Mouse (Mus musculus) Patski (cell line): ENCODE measurements around the gene Psmb4. TPM values are rescaled to one million over a fixed set of nuclear protein-coding genes. Genes with fewer than 3 reads are reported as not detected.
"Not testable (repeated sequence)": the region's sequence is repeated elsewhere in the genome, so short reads cannot be mapped to it uniquely, and the experiment has no call there.

Experiments
- ATAC-seq: fragments of 100-300 bp; one replicate; pipeline ENCODE4 v1.8.0; 2021
- CTCF ChIA-PET: fragments of 350-600 bp; sonication (Branson Sonifier 250); formaldehyde crosslinking; loops from one replicate; lab custom pipeline; 2022; ENCODE audit warnings: inconsistent platforms; lab: Charles Lee
- POLR2A ChIA-PET: fragments of 350-600 bp; sonication (Branson Sonifier 250); formaldehyde crosslinking; loops from one replicate; lab custom pipeline; 2022; ENCODE audit warnings: antibody characterized with exemption, inconsistent platforms; lab: Charles Lee
- DNase-seq: peaks from one replicate; pipeline ENCODE4 v3.0.0-alpha.2; 2011; ENCODE audit warnings: low read depth, low spot score
- H3K27me3 ChIP-seq: fragments of 371-371 bp; one replicate; pipeline ENCODE4 v1.5.1; 2021
- CTCF ChIP-seq: fragments of 100-300 bp; IDR thresholded peaks from one replicate; pipeline ENCODE4 v1.5.1; 2021
- in situ Hi-C: fragments of 300-500 bp; cut with MboI; formaldehyde crosslinking; loops from 3 replicates; pipeline ENCODE4 v1.11.1; 2018; ENCODE audit warnings: low pct_unique_long_range_greater_than_20kb, mixed read lengths
- polyA plus RNA-seq: library from polyadenylated mRNA; unstranded; gene quantifications from one replicate; pipeline ENCODE4 v1.2.3, GENCODE M21; 2021

Gene Psmb4
- polyA plus RNA-seq: 585 TPM

GRCm38 (mm10) chr3:94886316-94887224 lies at the start of gene Psmb4:
Psmb4 (minus strand) TSS chr3:94886961.
- TF ChIP-seq CTCF: no peak
- CTCF ChIA-PET: interaction anchor here (0.7 to 2.4 kb wide), 3 partner anchors 13 to 110 kb away, joined by 3 to 16 read pairs (median 3); no protein-coding TSS in a partner anchor

GRCm38 (mm10) chr3:94936147-94936546 lies 49.4 kb upstream of the Psmb4 start:
- in situ Hi-C loops, ATAC-seq, H3K27me3 ChIP-seq, DNase-seq, POLR2A ChIA-PET, CTCF ChIA-PET: not testable (repeated sequence)

More at GRCm38 (mm10) chr3:94886316-94887224, at the start of gene Psmb4:
- ATAC-seq (peak; percentile 79), DNase-seq (peak; percentile 68)
- POLR2A ChIA-PET: no interaction called here
- no peaks in the 10 kb centered on the region for H3K27me3 ChIP-seq
- in situ Hi-C loops: loop anchor here (10.0 kb wide), 1 partner anchor 108 kb away; no protein-coding TSS in a partner anchor

GRCm38 (mm10) chr3:94935332-94935731 lies 48.6 kb upstream of the Psmb4 start:
- ATAC-seq, POLR2A ChIA-PET, DNase-seq, in situ Hi-C loops, H3K27me3 ChIP-seq, CTCF ChIA-PET: not testable (repeated sequence)

GRCm38 (mm10) chr3:94934564-94934963 lies 47.8 kb upstream of the Psmb4 start:
- DNase-seq, POLR2A ChIA-PET, CTCF ChIA-PET, ATAC-seq, in situ Hi-C loops, H3K27me3 ChIP-seq: not testable (repeated sequence)

GRCm38 (mm10) chr3:94933604-94934003 lies 46.8 kb upstream of the Psmb4 start:
- DNase-seq, H3K27me3 ChIP-seq, ATAC-seq, in situ Hi-C loops, CTCF ChIA-PET, POLR2A ChIA-PET: not testable (repeated sequence)

- ATAC-seq (no peak), DNase-seq (no peak)
- ChIA-PET CTCF (no interaction called here), POLR2A (no interaction called here)
- no peak for TF ChIP-seq CTCF
- in situ Hi-C loops: no loop called here
- no peaks in the 10 kb centered on the region for H3K27me3 ChIP-seq
Measured at GRCm38 (mm10) chr3:94932809-94933564, 46.2 kb upstream of the Psmb4 start, which contains the start of gene Selenbp1. Selenbp1 (plus strand) TSS chr3:94933056.

GRCm38 (mm10) chr3:94932279-94932678 lies 45.5 kb upstream of the Psmb4 start:
- H3K27me3 ChIP-seq, ATAC-seq, DNase-seq, POLR2A ChIA-PET, in situ Hi-C loops: not testable (repeated sequence)
- CTCF ChIA-PET: interaction anchor here (1.3 kb wide), 1 partner anchor 64 kb away, joined by 3 read pairs; no protein-coding TSS in a partner anchor

- H3K27me3 ChIP-seq, in situ Hi-C loops, DNase-seq, ATAC-seq, POLR2A ChIA-PET: not testable (repeated sequence)
- CTCF ChIA-PET: interaction anchor here (1.3 kb wide), 1 partner anchor 65 kb away, joined by 3 read pairs; no protein-coding TSS in a partner anchor
Measured at GRCm38 (mm10) chr3:94931427-94932082, 44.8 kb upstream of the Psmb4 start.

- H3K27me3 ChIP-seq, POLR2A ChIA-PET, ATAC-seq, DNase-seq, in situ Hi-C loops: not testable (repeated sequence)
- CTCF ChIA-PET: interaction anchor here (1.3 kb wide), 1 partner anchor 66 kb away, joined by 3 read pairs; no protein-coding TSS in a partner anchor
Measured at GRCm38 (mm10) chr3:94930386-94931266, 43.9 kb upstream of the Psmb4 start.

- ATAC-seq, DNase-seq, POLR2A ChIA-PET, H3K27me3 ChIP-seq: not testable (repeated sequence)
- in situ Hi-C loops: loop anchor here (5.0 kb wide), 1 partner anchor 242 kb away; no protein-coding TSS in a partner anchor
- CTCF ChIA-PET: interaction anchor here (1.1 kb wide), 1 partner anchor 10 kb away, joined by 3 read pairs; no protein-coding TSS in a partner anchor
Measured at GRCm38 (mm10) chr3:94928979-94929378, 42.2 kb upstream of the Psmb4 start.

GRCm38 (mm10) chr3:94926301-94926736 lies 39.6 kb upstream of the Psmb4 start:
- POLR2A ChIA-PET, H3K27me3 ChIP-seq, DNase-seq, ATAC-seq, CTCF ChIA-PET: not testable (repeated sequence)
- in situ Hi-C loops: loop anchor here (5.0 kb wide), 1 partner anchor 239 kb away; no protein-coding TSS in a partner anchor
